Mouse (Mus musculus): ENCODE results near the gene Acy3. TPM values are rescaled to one million over a fixed set of nuclear protein-coding genes. Genes with fewer than 3 reads are reported as not detected.

Gene Acy3
- polyA plus RNA-seq, 1 experiment from 2014 or later = 1.2 TPM

GRCm38 (mm10) chr19:3980309-3980708 lies 6.1 kb upstream of the Acy3 start:
- Histone ChIP-seq H3K4me3 (replicated peaks) (no peak overlapping the region), H3K27me3 (no peaks in the 10 kb centered on the region), H3K4me2 (replicated peaks) (no peak overlapping the region), H3K9me3 (no peaks in the 10 kb centered on the region), H3K4me1 (replicated peaks) (peaks cover 11% of the 10 kb centered on the region), H3K9ac (replicated peaks) (no peak overlapping the region), H3K36me3 (no peaks in the 10 kb centered on the region), H3K27ac (no peak overlapping the region)
- 17% methylated on average over 4 of the region's 4 CpGs for WGBS
- peak; percentile 79 for ATAC-seq

GRCm38 (mm10) chr19:3980917-3981316 lies 5.5 kb upstream of the Acy3 start:
- no peak overlapping the region for H3K4me3 ChIP-seq (replicated peaks)
- H3K4me2 ChIP-seq (replicated peaks) = no peak overlapping the region
- no peaks in the 10 kb centered on the region for H3K36me3 ChIP-seq
- ATAC-seq = no peak
- H3K27ac ChIP-seq = no peak overlapping the region
- WGBS = 80% methylated on average over 9 of the region's 9 CpGs
- H3K27me3 ChIP-seq = no peaks in the 10 kb centered on the region
- no peaks in the 10 kb centered on the region for H3K9me3 ChIP-seq
- H3K9ac ChIP-seq (replicated peaks) = no peak overlapping the region
- H3K4me1 ChIP-seq (replicated peaks) = peaks cover 15% of the 10 kb centered on the region

GRCm38 (mm10) chr19:3983527-3984200 lies 2.7 kb upstream of the Acy3 start:
- H3K4me3 ChIP-seq (replicated peaks) = no peak overlapping the region
- H3K36me3 ChIP-seq = no peaks in the 10 kb centered on the region
- peaks cover 15% of the 10 kb centered on the region for H3K4me1 ChIP-seq (replicated peaks)
- no peak for ATAC-seq
- no peaks in the 10 kb centered on the region for H3K27me3 ChIP-seq
- 26% methylated on average over 9 of the region's 9 CpGs for WGBS
- H3K9me3 ChIP-seq = 0 out of 2 replicates have a peak, but pooled peaks cover under 1% of the 10 kb centered on the region
- no peak overlapping the region for H3K27ac ChIP-seq
- no peak overlapping the region for H3K4me2 ChIP-seq (replicated peaks)
- no peak overlapping the region for H3K9ac ChIP-seq (replicated peaks)

GRCm38 (mm10) chr19:3985261-3985681 lies 1.1 kb upstream of the Acy3 start:
- H3K4me3 ChIP-seq (replicated peaks) = no peak overlapping the region
- H3K27me3 ChIP-seq = no peaks in the 10 kb centered on the region
- peaks cover 13% of the 10 kb centered on the region for H3K4me1 ChIP-seq (replicated peaks)
- H3K27ac ChIP-seq = no peak overlapping the region
- no peak for ATAC-seq
- H3K9ac ChIP-seq (replicated peaks) = no peak overlapping the region
- 12% methylated on average over 8 of the region's 8 CpGs for WGBS
- H3K36me3 ChIP-seq = no peaks in the 10 kb centered on the region
- H3K9me3 ChIP-seq = peaks cover 3% of the 10 kb centered on the region; the same call in 1 of the 2 replicates
- no peak overlapping the region for H3K4me2 ChIP-seq (replicated peaks)

GRCm38 (mm10) chr19:3988066-3988465 lies 1.7 kb downstream of the Acy3 start:
- ATAC-seq = no peak

GRCm38 (mm10) chr19:3988750-3989149 lies 2.4 kb downstream of the Acy3 start:
- Histone ChIP-seq H3K4me2 (replicated peaks) (no peak overlapping the region), H3K27ac (no peak overlapping the region), H3K27me3 (no peaks in the 10 kb centered on the region), H3K4me1 (replicated peaks) (peaks cover 13% of the 10 kb centered on the region), H3K36me3 (no peaks in the 10 kb centered on the region), H3K4me3 (replicated peaks) (no peak overlapping the region), H3K9me3 (peaks cover 3% of the 10 kb centered on the region; the same call in 1 of the 2 replicates), H3K9ac (replicated peaks) (no peak overlapping the region)
- no peak for ATAC-seq
- 80% methylated on average over 4 of the region's 4 CpGs for WGBS

More at GRCm38 (mm10) chr19:3988066-3988465, 1.7 kb downstream of the Acy3 start:
- WGBS = 91% methylated on average over 14 of the region's 14 CpGs
- H3K9ac ChIP-seq (replicated peaks) = no peak overlapping the region
- H3K4me3 ChIP-seq (replicated peaks) = no peak overlapping the region
- no peaks in the 10 kb centered on the region for H3K27me3 ChIP-seq
- no peak overlapping the region for H3K27ac ChIP-seq
- H3K4me2 ChIP-seq (replicated peaks) = no peak overlapping the region
- no peaks in the 10 kb centered on the region for H3K36me3 ChIP-seq
- H3K9me3 ChIP-seq = peaks cover 3% of the 10 kb centered on the region; the same call in 1 of the 2 replicates
- H3K4me1 ChIP-seq (replicated peaks) = peaks cover 13% of the 10 kb centered on the region

- H3K9ac ChIP-seq (replicated peaks) = no peak overlapping the region
Observed at GRCm38 (mm10) chr19:3990804-3991203, 4.4 kb downstream of the Acy3 start.

GRCm38 (mm10) chr19:3991562-3991961 lies 5.2 kb downstream of the Acy3 start:
- Histone ChIP-seq H3K4me2 (replicated peaks) (no peak overlapping the region), H3K4me3 (replicated peaks) (no peak overlapping the region), H3K36me3 (no peaks in the 10 kb centered on the region), H3K27me3 (no peaks in the 10 kb centered on the region), H3K27ac (no peak overlapping the region), H3K9me3 (peaks cover 3% of the 10 kb centered on the region; the same call in 1 of the 2 replicates), H3K4me1 (replicated peaks) (no peaks in the 10 kb centered on the region), H3K9ac (replicated peaks) (no peak overlapping the region)
- ATAC-seq = no peak
- 94% methylated on average over 3 of the region's 3 CpGs for WGBS

More at GRCm38 (mm10) chr19:3990804-3991203, 4.4 kb downstream of the Acy3 start:
- peaks cover 3% of the 10 kb centered on the region; the same call in 1 of the 2 replicates for H3K9me3 ChIP-seq
- H3K36me3 ChIP-seq = no peaks in the 10 kb centered on the region
- WGBS = 80% methylated on average over 6 of the region's 6 CpGs
- no peaks in the 10 kb centered on the region for H3K27me3 ChIP-seq
- H3K4me3 ChIP-seq (replicated peaks) = no peak overlapping the region
- no peak overlapping the region for H3K27ac ChIP-seq
- H3K4me1 ChIP-seq (replicated peaks) = no peaks in the 10 kb centered on the region
- no peak overlapping the region for H3K4me2 ChIP-seq (replicated peaks)
- ATAC-seq = no peak

- H3K27ac ChIP-seq = no peak overlapping the region
- no peaks in the 10 kb centered on the region for H3K36me3 ChIP-seq
- H3K4me2 ChIP-seq (replicated peaks) = no peak overlapping the region
- no peak overlapping the region for H3K4me3 ChIP-seq (replicated peaks)
- no peak overlapping the region for H3K9ac ChIP-seq (replicated peaks)
- H3K4me1 ChIP-seq (replicated peaks) = no peaks in the 10 kb centered on the region
- H3K27me3 ChIP-seq = no peaks in the 10 kb centered on the region
- 83% methylated on average over 3 of the region's 3 CpGs for WGBS
- peaks cover 3% of the 10 kb centered on the region; the same call in 1 of the 2 replicates for H3K9me3 ChIP-seq
- no peak for ATAC-seq
Observed at GRCm38 (mm10) chr19:3991966-3992365, 5.6 kb downstream of the Acy3 start.

GRCm38 (mm10) chr19:3992416-3992815 lies 6.0 kb downstream of the Acy3 start, which contains the start of gene Tbx10:
TSS of gene Tbx10 (plus strand) at chr19:3992752.
- 57% methylated on average over 5 of the region's 5 CpGs for WGBS
- Histone ChIP-seq H3K4me3 (replicated peaks) (no peak within 1 kb of the TSS), H3K9me3 (peaks cover 3% of the 10 kb centered on the region; the same call in 1 of the 2 replicates), H3K9ac (replicated peaks) (no peak within 1 kb of the TSS), H3K4me1 (replicated peaks) (no peaks in the 10 kb centered on the region), H3K4me2 (replicated peaks) (no peak within 1 kb of the TSS), H3K27me3 (no peaks in the 10 kb centered on the region), H3K36me3 (no peaks in the 10 kb centered on the region), H3K27ac (no peak within 1 kb of the TSS)
- no peak for ATAC-seq

- WGBS = 77% methylated on average over 6 of the region's 6 CpGs
- no peak overlapping the region for H3K9ac ChIP-seq (replicated peaks)
- H3K27me3 ChIP-seq = no peaks in the 10 kb centered on the region; the same call in none of the 2 replicates
- ATAC-seq = no peak
- H3K4me1 ChIP-seq (replicated peaks) = peaks cover 6% of the 10 kb centered on the region
- no peaks in the 10 kb centered on the region for H3K36me3 ChIP-seq
- H3K4me2 ChIP-seq (replicated peaks) = no peak overlapping the region
- H3K27ac ChIP-seq = no peak overlapping the region
- H3K4me3 ChIP-seq (replicated peaks) = no peak overlapping the region
- no peaks in the 10 kb centered on the region for H3K9me3 ChIP-seq
Observed at GRCm38 (mm10) chr19:3994932-3995331, 8.6 kb downstream of the Acy3 start.

- no peak overlapping the region for H3K27ac ChIP-seq
Observed at GRCm38 (mm10) chr19:3995505-3995904, 9.1 kb downstream of the Acy3 start.

More at GRCm38 (mm10) chr19:3995505-3995904, 9.1 kb downstream of the Acy3 start:
- no peaks in the 10 kb centered on the region for H3K36me3 ChIP-seq
- H3K9me3 ChIP-seq = no peaks in the 10 kb centered on the region
- H3K27me3 ChIP-seq = no peaks in the 10 kb centered on the region; the same call in none of the 2 replicates
- no peak overlapping the region for H3K9ac ChIP-seq (replicated peaks)
- peaks cover 6% of the 10 kb centered on the region for H3K4me1 ChIP-seq (replicated peaks)
- WGBS = 91% methylated on average over 3 of the region's 3 CpGs
- H3K4me2 ChIP-seq (replicated peaks) = no peak overlapping the region
- H3K4me3 ChIP-seq (replicated peaks) = no peak overlapping the region
- no peak for ATAC-seq

Data from midbrain, embryonic 13.5 days (tissue).